Mouse (Mus musculus) kidney, adult 2 months (tissue): Measurements from ENCODE around the gene Ntng2. TPM values are rescaled to one million over a fixed set of nuclear protein-coding genes. Genes with fewer than 3 reads are reported as not detected.

ENCODE experiments used
- DNase-seq: peaks from one replicate; pipeline ENCODE4 v3.0.0; 2021
- H3K27ac ChIP-seq: fragments of 200-500 bp; 2 replicates; pipeline ENCODE4 v1.5.1; 2012; ENCODE audit warnings: low read depth, low read length, control low read depth, inconsistent platforms; ENCODE audit not compliant: insufficient read depth
- H3K27me3 ChIP-seq: fragments of 200-500 bp; replicated peaks from 2 replicates; pipeline ENCODE4 v1.6.1; 2012; ENCODE audit warnings: mild to moderate bottlenecking, moderate library complexity, low read length, inconsistent platforms; ENCODE audit not compliant: control insufficient read depth, insufficient read depth
- H3K36me3 ChIP-seq: fragments of 200-500 bp; 2 replicates; pipeline ENCODE4 v1.6.1; 2012; ENCODE audit warnings: mild to moderate bottlenecking, moderate library complexity, low read length, inconsistent platforms; ENCODE audit not compliant: control insufficient read depth, insufficient read depth
- H3K4me1 ChIP-seq: fragments of 200-500 bp; 2 replicates; pipeline ENCODE4 v1.6.1; 2011; ENCODE audit warnings: low read length; ENCODE audit not compliant: control insufficient read depth, insufficient read depth
- H3K4me3 ChIP-seq: fragments of 200-500 bp; 2 replicates; pipeline ENCODE4 v1.5.1; 2011; ENCODE audit warnings: mild to moderate bottlenecking, low read depth, low read length, control low read depth; ENCODE audit not compliant: insufficient read depth
- CTCF ChIP-seq: fragments of 200-500 bp; conservative IDR thresholded peaks from 2 replicates; pipeline ENCODE4 v1.5.1; 2011; ENCODE audit warnings: low read depth, mild to moderate bottlenecking, control low read depth, low read length, moderate library complexity, mixed read lengths; ENCODE audit not compliant: insufficient read depth, insufficient read length
- POLR2A ChIP-seq: fragments of 200-500 bp; IDR thresholded peaks from one replicate; pipeline ENCODE4 v1.6.1; 2011; ENCODE audit warnings: low read depth, low read length, control low read depth
- WGBS: fragments of 180-500 bp; shearing (Covaris S2); methylation state at CpG from one replicate; pipeline ENCODE4 v1.1.7; 2018; 5-methylcytosine and 5-hydroxymethylcytosine counted together
- polyA plus RNA-seq: library from polyadenylated mRNA; depleted of rRNA; stranded (reverse); fragments of >200 nt; gene quantifications from 2 replicates; pipeline ENCODE4 v1.2.3, GENCODE M21; 2012; rRNA removed

Gene Ntng2
- polyA plus RNA-seq, 1 experiment: 18.2 TPM

- peak; percentile 56 for DNase-seq
- WGBS: 73% methylated on average over 7 of the region's 7 CpGs
- TF ChIP-seq CTCF (no peak), POLR2A (no peak)
- H3K27ac ChIP-seq: no peak overlapping the region
- no peaks in the 10 kb centered on the region for H3K27me3 ChIP-seq
- 0 out of 2 replicates have a peak, but pooled peaks cover 5% of the 10 kb centered on the region for H3K4me1 ChIP-seq
- H3K36me3 ChIP-seq: no peaks in the 10 kb centered on the region
- H3K4me3 ChIP-seq: no peak overlapping the region
Measured at GRCm38 (mm10) chr2:29190392-29190791, 62.4 kb downstream of the Ntng2 start.

DNA sequence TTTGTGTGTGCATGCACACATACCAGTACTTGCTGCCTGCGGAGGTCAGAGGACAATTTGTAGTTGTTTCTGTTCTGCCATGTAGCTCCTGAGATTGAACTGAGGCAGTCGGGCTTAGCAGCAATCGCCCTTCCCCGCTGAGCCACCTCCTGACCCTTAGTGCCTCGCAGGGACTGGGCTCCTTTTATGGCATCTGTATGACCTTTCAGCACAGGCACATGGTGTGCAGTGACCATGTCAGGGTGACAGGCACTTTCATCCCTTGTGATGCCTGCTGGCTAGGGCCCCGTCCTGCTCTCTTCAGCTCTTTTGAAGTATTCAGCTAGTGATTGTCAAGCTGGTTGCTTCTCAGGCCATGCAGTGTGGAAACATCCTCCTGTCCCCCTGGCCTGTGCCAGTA is 66.6 kb downstream of the Ntng2 start:
- no peaks in the 10 kb centered on the region for H3K27me3 ChIP-seq
- H3K36me3 ChIP-seq: no peaks in the 10 kb centered on the region; the same call in 1 of the 2 replicates
- WGBS: 67% methylated on average over 6 of the region's 6 CpGs
- TF ChIP-seq CTCF (no peak), POLR2A (no peak)
- no peak for DNase-seq
- no peak overlapping the region for H3K27ac ChIP-seq
- H3K4me1 ChIP-seq: 0 out of 2 replicates have a peak, but pooled peaks cover 5% of the 10 kb centered on the region
- no peak overlapping the region for H3K4me3 ChIP-seq

- TF ChIP-seq POLR2A (no peak), CTCF (no peak)
- Histone ChIP-seq H3K27me3 (no peaks in the 10 kb centered on the region), H3K4me3 (no peak overlapping the region), H3K27ac (no peak overlapping the region), H3K36me3 (no peaks in the 10 kb centered on the region; the same call in none of the 2 replicates), H3K4me1 (no peaks in the 10 kb centered on the region)
- no peak for DNase-seq
- 53% methylated on average over 6 of the region's 6 CpGs for WGBS
Measured at GRCm38 (mm10) chr2:29183266-29183924, 69.4 kb downstream of the Ntng2 start.

- 85% methylated on average over 2 of the region's 2 CpGs for WGBS
Measured at GRCm38 (mm10) chr2:29181111-29181510, 71.7 kb downstream of the Ntng2 start.

GRCm38 (mm10) chr2:29179810-29180209 is 73.0 kb downstream of the Ntng2 start:
- 93% methylated on average over 4 of the region's 4 CpGs for WGBS
- Histone ChIP-seq H3K27ac (no peak overlapping the region), H3K36me3 (peaks cover 3% of the 10 kb centered on the region), H3K27me3 (no peaks in the 10 kb centered on the region), H3K4me3 (no peak overlapping the region), H3K4me1 (no peaks in the 10 kb centered on the region)
- TF ChIP-seq POLR2A (no peak), CTCF (no peak)
- DNase-seq: no peak

More at GRCm38 (mm10) chr2:29181111-29181510, 71.7 kb downstream of the Ntng2 start:
- no peaks in the 10 kb centered on the region for H3K27me3 ChIP-seq
- H3K4me3 ChIP-seq: no peak overlapping the region
- DNase-seq: no peak
- H3K4me1 ChIP-seq: no peaks in the 10 kb centered on the region
- TF ChIP-seq POLR2A (no peak), CTCF (no peak)
- H3K36me3 ChIP-seq: peaks cover 3% of the 10 kb centered on the region
- no peak overlapping the region for H3K27ac ChIP-seq

DNA sequence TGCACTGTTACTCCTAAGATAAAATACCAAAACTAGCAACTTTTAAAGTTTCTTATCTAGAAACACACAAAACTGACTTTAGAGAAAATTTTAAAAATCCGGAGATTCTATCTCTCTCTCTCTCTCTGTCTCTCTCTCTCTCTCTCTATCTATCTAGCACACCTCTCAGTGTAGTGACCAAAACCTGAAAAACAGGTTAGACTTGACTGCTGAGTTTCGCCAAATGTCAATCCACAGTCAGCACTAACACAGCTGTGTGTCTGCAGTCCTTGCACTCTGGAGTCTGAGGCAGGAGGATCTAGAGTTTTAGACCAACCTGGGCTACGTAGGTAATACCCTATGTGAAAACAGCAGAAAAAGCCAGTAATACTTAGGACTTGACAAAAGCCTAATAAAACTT is 77.9 kb downstream of the Ntng2 start:
- H3K4me3 ChIP-seq: no peak overlapping the region
- TF ChIP-seq CTCF (no peak), POLR2A (no peak)
- WGBS: 83% methylated on average over 3 of the region's 3 CpGs
- H3K36me3 ChIP-seq: peaks cover 12% of the 10 kb centered on the region
- no peaks in the 10 kb centered on the region for H3K4me1 ChIP-seq
- DNase-seq: no peak
- no peak overlapping the region for H3K27ac ChIP-seq
- H3K27me3 ChIP-seq: no peaks in the 10 kb centered on the region

GRCm38 (mm10) chr2:29168067-29168466 is 84.7 kb downstream of the Ntng2 start:
- no peaks in the 10 kb centered on the region for H3K27me3 ChIP-seq
- WGBS: 94% methylated on average over 5 of the region's 5 CpGs
- TF ChIP-seq CTCF: no peak
- no peak for TF ChIP-seq POLR2A
- no peaks in the 10 kb centered on the region for H3K4me1 ChIP-seq
- H3K36me3 ChIP-seq: peaks cover 12% of the 10 kb centered on the region
- no peak overlapping the region for H3K27ac ChIP-seq
- no peak overlapping the region for H3K4me3 ChIP-seq
- DNase-seq: no peak

DNA sequence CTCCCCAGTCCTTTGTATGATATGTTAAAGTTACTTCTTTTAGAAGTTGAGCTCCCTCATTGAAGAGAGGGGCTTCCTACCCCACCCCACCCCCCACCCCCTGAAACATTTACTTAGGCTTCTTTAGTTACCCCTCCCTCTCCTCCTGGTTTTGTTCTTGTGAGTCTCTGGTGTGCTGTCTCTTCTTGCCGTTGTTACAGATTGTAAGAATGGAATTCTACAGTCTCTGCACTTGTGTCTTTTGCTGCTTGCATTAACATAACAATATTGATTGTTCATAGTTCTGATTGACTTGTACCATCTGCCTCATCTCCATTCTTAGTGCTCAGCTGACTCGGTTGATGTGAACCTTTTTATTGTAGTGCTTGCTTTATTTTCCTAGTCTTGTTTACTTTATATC is 100.9 kb downstream of the Ntng2 start:
- H3K27me3 ChIP-seq: no peaks in the 10 kb centered on the region
- DNase-seq: no peak
- no peaks in the 10 kb centered on the region; the same call in none of the 2 replicates for H3K36me3 ChIP-seq
- TF ChIP-seq POLR2A: no peak
- TF ChIP-seq CTCF: no peak
- H3K27ac ChIP-seq: no peak overlapping the region
- 84% methylated on average over 2 of the region's 2 CpGs for WGBS
- H3K4me1 ChIP-seq: no peaks in the 10 kb centered on the region
- no peak overlapping the region for H3K4me3 ChIP-seq

Other genes with a start within 250 kb of the Ntng2 start
- 0.31 and 0.61 TPM in 2 replicates for gene Cfap77, start 197.9 kb downstream of the Ntng2 start, polyA plus RNA-seq
- gene Ttf1, start 192.7 kb downstream of the Ntng2 start, polyA plus RNA-seq: 5.6 and 6.5 TPM in 2 replicates
- 3.1 and 3.4 TPM in 2 replicates for gene Setx, start 128.8 kb downstream of the Ntng2 start, polyA plus RNA-seq
- 25.9 and 31.4 TPM in 2 replicates for gene Med27, start 93.8 kb upstream of the Ntng2 start, polyA plus RNA-seq